Mouse (Mus musculus) embryonic fibroblast, embryonic 13.5 days (primary cell): Measurements from ENCODE around the gene Cntd1.

Experiments used
- CTCF ChIP-seq: IDR thresholded peaks from 2 replicates; pipeline ENCODE4 v1.5.1; 2011; ENCODE audit warnings: mild to moderate bottlenecking, control low read depth, low read length, moderate library complexity, borderline replicate concordance; ENCODE audit not compliant: insufficient read depth
- POLR2A ChIP-seq: IDR thresholded peaks from 2 replicates; pipeline ENCODE4 v1.6.1; 2011; ENCODE audit warnings: low read depth, mild to moderate bottlenecking, control low read depth, low read length, moderate library complexity

DNA sequence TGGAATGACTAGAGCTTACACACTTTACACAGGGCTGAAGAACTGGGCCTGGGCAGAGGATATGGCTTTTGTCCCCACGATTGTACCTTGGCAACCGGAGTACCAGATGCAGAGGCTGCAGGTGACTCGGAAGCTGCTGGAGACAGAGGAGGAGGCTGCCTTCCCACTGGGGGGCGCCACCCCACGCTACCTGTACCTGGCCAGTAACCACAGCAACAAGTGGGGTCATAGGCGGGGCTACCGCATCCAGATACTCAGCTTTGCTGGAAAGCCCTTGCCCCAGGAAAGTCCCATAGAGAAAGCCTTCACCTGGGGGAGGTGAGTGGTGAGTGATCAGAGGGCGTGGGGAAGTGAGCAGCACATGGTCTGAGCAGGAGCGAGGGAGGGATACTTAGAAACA is 56.9 kb downstream of the Cntd1 start:
- no peak for TF ChIP-seq POLR2A
- TF ChIP-seq CTCF: no peak
